Mouse (Mus musculus): ENCODE results near the gene Ppp4r3a. TPM values are rescaled to one million over a fixed set of nuclear protein-coding genes. Genes with fewer than 3 reads are reported as not detected.
"Not testable (repeated sequence)": the region's sequence is repeated elsewhere in the genome, so short reads cannot be mapped to it uniquely, and the experiment has no call there.

The Ppp4r3a gene
- polyA plus RNA-seq (2012; fragmentation: generic; extraction: Trizol), result 12.7 TPM
- long read RNA-seq, experiment 1, full-length matches to known transcripts, result 10 of 22 reads
- long read RNA-seq, experiment 1, partial matches to known transcripts, result 3 of 22 reads
- long read RNA-seq, experiment 1, other reads (novel, unspliced or antisense), result 9 of 22 reads
- long read RNA-seq, experiment 2, full-length matches to known transcripts, result 184 of 225 reads
- long read RNA-seq, experiment 2, partial matches to known transcripts, result 19 of 225 reads
- long read RNA-seq, experiment 2, other reads (novel, unspliced or antisense), result 22 of 225 reads

- TF ChIP-seq CEBPB (IDR thresholded peaks at IDR 0.05; ENCODE audit: low read depth) (no peak), MYOD1 (IDR thresholded peaks at IDR 0.05; ENCODE audit: control insufficient read depth, insufficient read length, low read depth) (no peak), MAX (IDR thresholded peaks at IDR 0.05) (peak; percentile 70)
- Histone ChIP-seq H3K36me3 (ENCODE audit: control insufficient read depth, insufficient read depth) (peaks cover 27% of the 10 kb centered on the region), H3ac (ENCODE audit: control insufficient read depth, insufficient read length, low read depth) (peak within 1 kb of the TSS; percentile 97), H3K27me3 (ENCODE audit: control insufficient read depth, insufficient read depth, insufficient read length) (no peaks in the 10 kb centered on the region), H3K4me3 (ENCODE audit: insufficient read depth, poor library complexity, severe bottlenecking) (peak within 1 kb of the TSS; percentile 93), H3K79me2 (ENCODE audit: control insufficient read depth, insufficient read depth) (peaks cover 65% of the 10 kb centered on the region), H3K79me3 (ENCODE audit: low read depth) (peaks cover 48% of the 10 kb centered on the region)
Measured at GRCm38 (mm10) chr12:101083076-101083838, at the start of gene Ppp4r3a. Ppp4r3a (minus strand) TSS chr12:101083702.

DNA sequence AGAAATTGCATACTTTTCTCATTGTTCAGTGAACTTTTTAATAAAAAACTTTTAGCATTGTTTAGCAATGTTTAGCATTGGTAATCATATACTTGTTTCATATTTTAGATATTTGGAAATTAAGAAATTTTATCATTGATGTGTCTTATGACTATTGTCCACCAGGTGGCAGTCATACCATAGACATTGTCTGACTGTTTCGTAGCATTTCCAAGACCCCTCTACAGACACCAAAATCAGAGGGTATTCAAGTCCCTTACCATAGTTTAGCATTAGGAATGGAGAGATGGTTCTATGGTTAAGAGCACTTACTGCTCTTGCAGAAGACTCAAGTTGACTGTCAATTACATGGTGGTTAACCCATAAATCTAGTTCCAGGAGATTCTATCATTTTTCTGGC lies 39.5 kb upstream of the Ppp4r3a start:
- no peak overlapping the region for H3ac ChIP-seq (ENCODE audit: control insufficient read depth, insufficient read length, low read depth)
- no peak overlapping the region for H3K4me3 ChIP-seq (ENCODE audit: insufficient read depth, poor library complexity, severe bottlenecking)
- H3K79me2 ChIP-seq (ENCODE audit: control insufficient read depth, insufficient read depth), result no peaks in the 10 kb centered on the region
- no peaks in the 10 kb centered on the region for H3K79me3 ChIP-seq (ENCODE audit: low read depth)
- H3K36me3 ChIP-seq (ENCODE audit: control insufficient read depth, insufficient read depth), result no peaks in the 10 kb centered on the region
- no peaks in the 10 kb centered on the region for H3K27me3 ChIP-seq (ENCODE audit: control insufficient read depth, insufficient read depth, insufficient read length)
- TF ChIP-seq FOSL1 (IDR thresholded peaks at IDR 0.05; ENCODE audit: insufficient read depth, low read length, poor library complexity, severe bottlenecking), result no peak
- TF ChIP-seq CTCF (IDR thresholded peaks at IDR 0.05; ENCODE audit: control insufficient read depth, insufficient read depth, insufficient read length), result no peak
- TF ChIP-seq MYOG (IDR thresholded peaks at IDR 0.05; ENCODE audit: control insufficient read depth, extremely low read depth, insufficient read length), result no peak
- no peak for TF ChIP-seq MYOD1 (IDR thresholded peaks at IDR 0.05; ENCODE audit: control insufficient read depth, insufficient read length, low read depth)
- TF ChIP-seq MAX (IDR thresholded peaks at IDR 0.05), result no peak
- TF ChIP-seq CEBPB (IDR thresholded peaks at IDR 0.05; ENCODE audit: low read depth), result no peak
- TF ChIP-seq USF1 (IDR thresholded peaks at IDR 0.05; ENCODE audit: low read depth), result no peak

GRCm38 (mm10) chr12:101122066-101122465 lies 38.6 kb upstream of the Ppp4r3a start:
- H3K27me3 ChIP-seq (ENCODE audit: control insufficient read depth, insufficient read depth, insufficient read length); H3K79me2 ChIP-seq (ENCODE audit: control insufficient read depth, insufficient read depth); H3K36me3 ChIP-seq (ENCODE audit: control insufficient read depth, insufficient read depth); H3ac ChIP-seq (ENCODE audit: control insufficient read depth, insufficient read length, low read depth); H3K4me3 ChIP-seq (ENCODE audit: insufficient read depth, poor library complexity, severe bottlenecking); H3K79me3 ChIP-seq (ENCODE audit: low read depth): not testable (repeated sequence)

DNA sequence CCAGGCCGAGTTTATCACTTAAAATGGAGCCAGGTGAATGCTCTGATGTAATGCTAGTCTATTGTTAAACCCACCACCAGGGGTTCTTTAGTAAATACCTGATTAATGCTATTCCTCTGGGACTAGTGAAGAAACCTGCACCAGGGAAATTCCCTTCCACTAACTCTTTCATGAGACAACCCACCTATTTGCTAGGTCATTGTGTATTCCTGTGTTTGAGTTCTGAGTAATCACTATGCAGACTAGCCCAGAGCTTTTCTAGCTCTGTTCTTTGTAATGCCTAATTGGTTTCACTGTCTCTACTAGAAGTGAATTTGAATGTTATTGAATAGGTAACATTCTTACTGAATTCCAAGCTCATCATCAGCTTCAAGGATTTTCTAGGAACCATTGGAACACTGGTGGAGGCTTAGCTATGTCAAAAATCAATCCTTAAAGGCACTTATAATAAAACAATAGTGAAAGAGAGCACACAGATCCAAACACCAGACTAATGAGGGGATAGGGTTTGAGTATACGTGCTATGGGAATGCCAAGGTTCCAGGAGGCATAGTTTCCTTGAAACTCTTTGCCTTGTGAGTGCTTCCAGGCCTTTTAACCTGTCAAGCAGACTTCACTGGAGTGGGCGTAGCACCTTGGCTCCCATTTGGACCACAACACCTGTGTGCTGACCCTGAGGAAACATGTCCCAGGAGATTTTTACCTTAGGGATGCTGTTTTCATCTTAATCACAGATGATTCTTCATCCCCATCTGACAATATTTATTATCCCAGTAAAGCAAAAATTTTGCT lies 26.5 kb upstream of the Ppp4r3a start:
- not testable (repeated sequence) for H3K79me2 ChIP-seq (ENCODE audit: control insufficient read depth, insufficient read depth); H3ac ChIP-seq (ENCODE audit: control insufficient read depth, insufficient read length, low read depth)

DNA sequence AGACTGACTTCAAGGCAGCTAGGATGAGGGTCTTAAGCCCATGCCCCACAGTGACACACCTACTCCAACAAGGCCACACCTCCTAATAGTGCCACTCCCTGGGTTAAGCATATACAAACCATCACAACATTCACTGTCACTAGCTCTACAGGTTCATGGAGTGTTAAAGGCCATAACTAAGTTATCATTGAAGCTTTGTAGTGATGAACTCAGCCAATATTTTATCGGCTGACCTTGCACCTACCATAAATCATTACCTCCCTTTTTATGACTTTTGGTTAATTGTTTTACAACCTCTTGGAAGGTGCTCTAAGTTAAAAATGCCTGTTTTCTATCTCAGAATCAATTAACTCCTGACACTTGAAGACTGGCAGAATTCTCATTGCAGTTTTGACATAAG lies 24.2 kb upstream of the Ppp4r3a start:
- TF ChIP-seq USF1 (IDR thresholded peaks at IDR 0.05; ENCODE audit: low read depth) (no peak), MYOD1 (IDR thresholded peaks at IDR 0.05; ENCODE audit: control insufficient read depth, insufficient read length, low read depth) (no peak), MAX (IDR thresholded peaks at IDR 0.05) (no peak), CTCF (IDR thresholded peaks at IDR 0.05; ENCODE audit: control insufficient read depth, insufficient read depth, insufficient read length) (no peak), CEBPB (IDR thresholded peaks at IDR 0.05; ENCODE audit: low read depth) (no peak)
- H3K27me3 ChIP-seq (ENCODE audit: control insufficient read depth, insufficient read depth, insufficient read length), result peaks cover 10% of the 10 kb centered on the region
- H3K36me3 ChIP-seq (ENCODE audit: control insufficient read depth, insufficient read depth), result no peaks in the 10 kb centered on the region
- H3K79me3 ChIP-seq (ENCODE audit: low read depth), result no peaks in the 10 kb centered on the region
- H3K79me2 ChIP-seq (ENCODE audit: control insufficient read depth, insufficient read depth), result no peaks in the 10 kb centered on the region
- H3ac ChIP-seq (ENCODE audit: control insufficient read depth, insufficient read length, low read depth), result no peak overlapping the region
- no peak overlapping the region for H3K4me3 ChIP-seq (ENCODE audit: insufficient read depth, poor library complexity, severe bottlenecking)

More for the DNA sequence above, 26.5 kb upstream of the Ppp4r3a start:
- not testable (repeated sequence) for H3K79me3 ChIP-seq (ENCODE audit: low read depth); H3K4me3 ChIP-seq (ENCODE audit: insufficient read depth, poor library complexity, severe bottlenecking); H3K36me3 ChIP-seq (ENCODE audit: control insufficient read depth, insufficient read depth); H3K27me3 ChIP-seq (ENCODE audit: control insufficient read depth, insufficient read depth, insufficient read length)

DNA sequence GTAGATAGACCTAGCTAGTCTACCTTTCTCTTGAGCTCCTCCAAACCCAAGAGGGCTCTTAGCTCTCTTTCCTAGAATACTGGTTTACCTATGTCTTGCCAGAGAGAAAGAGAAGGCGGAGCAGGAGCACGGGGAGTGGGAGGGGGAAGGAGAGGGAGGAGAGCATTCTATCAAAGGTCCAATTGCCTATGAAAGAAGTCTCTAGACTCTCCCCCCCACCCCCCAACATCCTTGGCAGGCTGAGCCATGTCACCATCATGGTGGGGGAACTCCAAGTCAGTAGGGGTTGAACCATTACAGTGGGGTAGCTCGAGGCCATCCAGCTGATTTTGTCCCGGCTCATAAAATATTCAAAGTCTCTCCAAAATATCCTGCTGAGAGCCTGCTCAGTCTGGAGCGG lies 22.1 kb upstream of the Ppp4r3a start:
- TF ChIP-seq CEBPB (IDR thresholded peaks at IDR 0.05; ENCODE audit: low read depth) (no peak), FOSL1 (IDR thresholded peaks at IDR 0.05; ENCODE audit: insufficient read depth, low read length, poor library complexity, severe bottlenecking) (no peak), USF1 (IDR thresholded peaks at IDR 0.05; ENCODE audit: low read depth) (no peak), MYOG (IDR thresholded peaks at IDR 0.05; ENCODE audit: control insufficient read depth, extremely low read depth, insufficient read length) (no peak), MYOD1 (IDR thresholded peaks at IDR 0.05; ENCODE audit: control insufficient read depth, insufficient read length, low read depth) (no peak), CTCF (IDR thresholded peaks at IDR 0.05; ENCODE audit: control insufficient read depth, insufficient read depth, insufficient read length) (no peak), MAX (IDR thresholded peaks at IDR 0.05) (no peak)
- no peaks in the 10 kb centered on the region for H3K36me3 ChIP-seq (ENCODE audit: control insufficient read depth, insufficient read depth)
- no peaks in the 10 kb centered on the region for H3K79me2 ChIP-seq (ENCODE audit: control insufficient read depth, insufficient read depth)
- no peaks in the 10 kb centered on the region for H3K79me3 ChIP-seq (ENCODE audit: low read depth)
- H3K4me3 ChIP-seq (ENCODE audit: insufficient read depth, poor library complexity, severe bottlenecking), result no peak overlapping the region
- H3K27me3 ChIP-seq (ENCODE audit: control insufficient read depth, insufficient read depth, insufficient read length), result peaks cover 10% of the 10 kb centered on the region
- H3ac ChIP-seq (ENCODE audit: control insufficient read depth, insufficient read length, low read depth), result no peak overlapping the region

Data from C2C12 (cell line).